Mouse (Mus musculus) olfactory bulb, adult 2 months (tissue): Measurements from ENCODE around the gene Atg2a.

Experiments
- CTCF ChIP-seq: fragments of 200-500 bp; IDR thresholded peaks from 2 replicates; pipeline ENCODE4 v1.5.1; 2012; ENCODE audit warnings: low read depth, mild to moderate bottlenecking, low read length, moderate library complexity; ENCODE audit not compliant: insufficient read depth
- POLR2A ChIP-seq: fragments of 200-500 bp; IDR thresholded peaks from 2 replicates; pipeline ENCODE4 v1.6.1; 2012; ENCODE audit warnings: mild to moderate bottlenecking, low read depth, low read length, moderate library complexity; ENCODE audit not compliant: insufficient read depth

GRCm38 (mm10) chr19:6262839-6263433, 21.5 kb downstream of the Atg2a start:
- TF ChIP-seq POLR2A (no peak), CTCF (no peak)
